ENCODE assay signal across 8 mouse cellular contexts in the genomic region with DNA sequence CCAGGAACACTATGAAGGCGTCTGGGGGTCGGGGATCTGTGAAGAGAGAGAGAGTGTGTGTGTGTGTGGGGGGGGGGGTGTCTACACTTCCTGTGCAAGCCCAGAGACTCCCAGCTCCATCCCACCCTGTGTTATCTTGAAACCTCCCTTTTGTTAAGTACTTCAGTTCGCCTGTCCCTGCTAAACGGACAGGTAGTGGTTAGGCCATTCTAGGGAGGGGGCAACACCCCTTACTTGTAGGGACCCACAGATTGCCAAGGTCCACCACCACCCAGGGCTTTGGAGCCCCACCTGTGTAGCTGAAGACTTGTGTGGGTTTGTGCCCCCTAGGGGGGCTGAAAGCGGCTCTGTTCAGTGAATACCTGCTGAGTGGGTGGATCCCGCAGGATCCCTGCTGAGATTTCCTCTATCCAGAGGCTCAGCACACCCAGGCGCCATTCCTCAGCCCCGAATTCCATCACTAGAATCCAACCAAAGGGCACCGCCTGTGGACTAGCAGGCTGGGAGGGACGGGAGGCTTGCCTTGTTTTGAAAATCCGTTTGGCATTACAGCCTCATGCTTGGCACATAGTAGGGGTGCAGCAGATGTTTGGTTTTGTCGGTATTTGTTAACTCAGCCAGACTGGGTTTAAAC. TPM values are rescaled to one million over a fixed set of nuclear protein-coding genes. Genes with fewer than 3 reads are reported as not detected.
A peak's percentile ranks its signal among the peaks of the same experiment; 100 is the strongest.
DNase-seq lines count a peak whose midpoint lies in the region; ATAC-seq lines count a peak whose summit lies in the region.

No protein-coding gene starts in this region.

- H3K27me3 ChIP-seq in kidney, embryonic 15.5 days = peaks cover 23% of the 10 kb centered on the region
- H3K27me3 ChIP-seq in embryonic facial prominence, embryonic 10.5 days (replicated peaks; ENCODE audit: low read depth, poor library complexity, severe bottlenecking) = peaks cover 58% of the 10 kb centered on the region
- peaks cover 22% of the 10 kb centered on the region for H3K27me3 ChIP-seq in limb, embryonic 10.5 days (ENCODE audit: low read depth, poor library complexity, severe bottlenecking)
- H3K27me3 ChIP-seq in neural tube, embryonic 11.5 days (ENCODE audit: control insufficient read depth, insufficient read depth, low read length) = peaks cover 24% of the 10 kb centered on the region

- H3K27ac ChIP-seq in kidney, embryonic 15.5 days = peak overlapping the region; percentile 95
- H3K27ac ChIP-seq in embryonic facial prominence, embryonic 10.5 days (replicated peaks) = peak overlapping the region; percentile 93
- peak overlapping the region; percentile 90 for H3K27ac ChIP-seq in limb, embryonic 10.5 days
- peak overlapping the region; percentile 21; the same call in 1 of the 2 replicates for H3K27ac ChIP-seq in neural tube, embryonic 11.5 days (ENCODE audit: low read depth, low read length)

- H3K9ac ChIP-seq in kidney, embryonic 15.5 days = peak overlapping the region; percentile 52
- peak overlapping the region; percentile 35 for H3K9ac ChIP-seq in neural tube, embryonic 11.5 days (ENCODE audit: low read length)

- H3K4me3 ChIP-seq in kidney, embryonic 15.5 days (replicated peaks) = peak overlapping the region; percentile 54
- H3K4me3 ChIP-seq in embryonic facial prominence, embryonic 10.5 days = peak overlapping the region; percentile 64
- H3K4me3 ChIP-seq in limb, embryonic 10.5 days = peak overlapping the region; percentile 83
- peak overlapping the region; percentile 38 for H3K4me3 ChIP-seq in neural tube, embryonic 11.5 days (ENCODE audit: low read depth, low read length)

- DNase-seq in kidney, postnatal 36 days = no peak
- DNase-seq in embryonic facial prominence, embryonic 10.5 days (ENCODE audit: low spot score) = peak; percentile 57
- peak; percentile 59 for DNase-seq in limb, embryonic 10.5 days (ENCODE audit: low spot score)
- peak; percentile 29 for DNase-seq in neural tube, embryonic 11.5 days (ENCODE audit: low spot score)
- DNase-seq in ovary, adult 18-20 months (ENCODE audit: low spot score) = no peak
- no peak for DNase-seq in embryo, embryonic 10.5 days (ENCODE audit: low spot score)
- no peak for DNase-seq in left cerebral cortex, adult 11 months (ENCODE audit: low spot score)

- 28% methylated on average over 12 of the region's 12 CpGs for WGBS in kidney, embryonic 15.5 days
- 5% methylated on average over 12 of the region's 12 CpGs for WGBS in embryonic facial prominence, embryonic 10.5 days
- 4% methylated on average over 12 of the region's 12 CpGs for WGBS in limb, embryonic 10.5 days
- 5% methylated on average over 12 of the region's 12 CpGs for WGBS in neural tube, embryonic 11.5 days

- H3K9me3 ChIP-seq in kidney, embryonic 15.5 days (replicated peaks) = no peaks in the 10 kb centered on the region
- no peaks in the 10 kb centered on the region for H3K9me3 ChIP-seq in embryonic facial prominence, embryonic 10.5 days
- no peaks in the 10 kb centered on the region for H3K9me3 ChIP-seq in limb, embryonic 10.5 days (replicated peaks)
- H3K9me3 ChIP-seq in neural tube, embryonic 11.5 days (ENCODE audit: control insufficient read depth, low read length) = no peaks in the 10 kb centered on the region

- peak overlapping the region; percentile 82 for H3K4me2 ChIP-seq in kidney, embryonic 15.5 days
- H3K4me2 ChIP-seq in neural tube, embryonic 11.5 days (ENCODE audit: low read depth) = peak overlapping the region; percentile 48

- H3K4me1 ChIP-seq in kidney, embryonic 15.5 days = peaks cover 74% of the 10 kb centered on the region
- H3K4me1 ChIP-seq in embryonic facial prominence, embryonic 10.5 days = peaks cover 80% of the 10 kb centered on the region
- peaks cover 82% of the 10 kb centered on the region for H3K4me1 ChIP-seq in limb, embryonic 10.5 days
- H3K4me1 ChIP-seq in neural tube, embryonic 11.5 days (ENCODE audit: control insufficient read depth, insufficient read depth, low read length) = peaks cover 50% of the 10 kb centered on the region

- H3K36me3 ChIP-seq in kidney, embryonic 15.5 days = peaks cover 10% of the 10 kb centered on the region; the same call in 1 of the 2 replicates
- H3K36me3 ChIP-seq in embryonic facial prominence, embryonic 10.5 days (replicated peaks) = peaks cover 47% of the 10 kb centered on the region
- peaks cover 57% of the 10 kb centered on the region for H3K36me3 ChIP-seq in limb, embryonic 10.5 days
- H3K36me3 ChIP-seq in neural tube, embryonic 11.5 days (ENCODE audit: control insufficient read depth, insufficient read depth, low read length) = no peaks in the 10 kb centered on the region; the same call in 1 of the 2 replicates

- no peak for ATAC-seq in kidney, embryonic 15.5 days (replicated peaks; ENCODE audit: low FRiP score)
- no peak for ATAC-seq in neural tube, embryonic 11.5 days (ENCODE audit: insufficient read depth, low FRiP score, low TSS enrichment)

RNA-seq across cellular contexts. Expression of gene Snai1, which starts 2.6 kb away (rescaled TPM):
- 34.3 and 37.7 TPM in 2 replicates for polyA plus RNA-seq in kidney, embryonic 15.5 days (2015; fragmentation: Nextera tagmentation; extraction: Ambion mirVana)
- 86.3 and 93.8 TPM in 2 replicates for polyA plus RNA-seq in embryonic facial prominence, embryonic 10.5 days (2016; fragmentation: Nextera tagmentation; extraction: Ambion mirVana)
- 94.9 and 118 TPM in 2 replicates for polyA plus RNA-seq in limb, embryonic 10.5 days (2016; fragmentation: Nextera tagmentation; extraction: Ambion mirVana)
- 32.3 and 39.7 TPM in 2 replicates for polyA plus RNA-seq in neural tube, embryonic 11.5 days (2014; fragmentation: Nextera tagmentation; extraction: Ambion mirVana)

RNA-seq across cellular contexts. Expression of gene Spata2, which starts 47.9 kb away (rescaled TPM):
- 17.8 and 17.9 TPM in 2 replicates for polyA plus RNA-seq in kidney, embryonic 15.5 days (2015; fragmentation: Nextera tagmentation; extraction: Ambion mirVana)
- polyA plus RNA-seq in embryonic facial prominence, embryonic 10.5 days (2016; fragmentation: Nextera tagmentation; extraction: Ambion mirVana) = 19.6 TPM in 2 replicates
- polyA plus RNA-seq in limb, embryonic 10.5 days (2016; fragmentation: Nextera tagmentation; extraction: Ambion mirVana) = 19.5 and 21.5 TPM in 2 replicates
- 23.1 and 24.6 TPM in 2 replicates for polyA plus RNA-seq in neural tube, embryonic 11.5 days (2014; fragmentation: Nextera tagmentation; extraction: Ambion mirVana)

RNA-seq across cellular contexts. Expression of gene Rnf114, which starts 48.1 kb away (rescaled TPM):
- 89.9 and 91.9 TPM in 2 replicates for polyA plus RNA-seq in kidney, embryonic 15.5 days (2015; fragmentation: Nextera tagmentation; extraction: Ambion mirVana)
- polyA plus RNA-seq in embryonic facial prominence, embryonic 10.5 days (2016; fragmentation: Nextera tagmentation; extraction: Ambion mirVana) = 133 and 142 TPM in 2 replicates
- polyA plus RNA-seq in limb, embryonic 10.5 days (2016; fragmentation: Nextera tagmentation; extraction: Ambion mirVana) = 130 and 131 TPM in 2 replicates
- polyA plus RNA-seq in neural tube, embryonic 11.5 days (2014; fragmentation: Nextera tagmentation; extraction: Ambion mirVana) = 150 and 161 TPM in 2 replicates

Comparison
In these comparisons a context has a peak if more than half of its experiments do, and no peak if none do; other contexts are left out.
1. H3K27ac ChIP-seq: peak in every context shown above with its lines; median percentile 95 in kidney, embryonic 15.5 days; 93 in embryonic facial prominence, embryonic 10.5 days; 90 in limb, embryonic 10.5 days; 21 in neural tube, embryonic 11.5 days.
2. DNase-seq: peak in embryonic facial prominence, embryonic 10.5 days (single experiment), limb, embryonic 10.5 days (single experiment) and neural tube, embryonic 11.5 days (single experiment); none in kidney, postnatal 36 days (0 of 2), ovary, adult 18-20 months (single experiment), embryo, embryonic 10.5 days (single experiment) and left cerebral cortex, adult 11 months (single experiment).
3. Peak in every context shown above with its lines, with median percentiles within 50 percentile points of each other: H3K4me3 ChIP-seq.